Comparison of ENCODE assay signal across 31 mouse cellular contexts in the genomic region with DNA sequence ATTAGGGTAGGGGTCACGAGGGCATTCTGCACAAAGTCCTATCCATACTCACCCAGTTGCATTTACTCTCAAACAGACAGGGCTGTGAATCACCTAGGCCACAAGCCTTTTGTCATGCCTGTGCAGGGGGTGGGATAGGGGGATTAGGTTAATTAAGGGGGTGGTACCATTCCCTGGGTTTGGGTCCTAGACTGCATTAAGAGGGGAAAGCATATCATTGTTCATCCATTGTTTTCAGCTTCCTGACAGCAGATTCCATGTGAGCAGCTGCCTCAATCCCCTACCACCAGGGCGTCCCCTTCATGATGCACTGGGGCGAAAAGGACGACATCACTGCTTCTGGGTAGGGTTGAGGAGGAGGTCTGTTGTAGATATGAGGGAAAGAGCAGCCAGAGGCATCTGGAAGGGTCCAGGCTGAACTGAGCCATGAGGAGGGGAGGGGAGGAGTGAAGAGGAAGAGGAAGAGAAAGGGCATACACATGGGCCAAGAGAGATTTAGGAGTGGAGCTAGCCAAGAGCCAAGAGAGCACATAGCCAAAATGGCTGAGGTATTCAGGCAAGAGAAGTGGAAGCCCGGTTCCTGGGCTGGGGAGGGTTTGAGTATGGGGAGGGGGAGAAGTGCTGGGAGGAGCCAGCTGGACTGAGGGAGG. TPM values are rescaled to one million over a fixed set of nuclear protein-coding genes. Genes with fewer than 3 reads are reported as not detected.
DNase-seq lines count a peak whose midpoint lies in the region; ATAC-seq lines count a peak whose summit lies in the region.
"Had no signal": no experiment of that assay in that cellular context is flagged by ENCODE, and none has a peak within 500 bp of the region (broad histone marks: within the 10 kb centered on the region; RNA-seq: fewer than 3 reads in every experiment).

No protein-coding gene starts in this region.

- ATAC-seq in midbrain, embryonic 11.5 days (ENCODE audit: low FRiP score) = no peak; the same call in 1 of the 2 replicates
- no peak for ATAC-seq in midbrain, embryonic 13.5 days
- ATAC-seq: activated CD4-positive, CD25-positive, alpha-beta regulatory T cell, adult 4 months; forebrain, embryonic 15.5 days; hindbrain, postnatal 0 days; inflammation-experienced regulatory T-cells, adult 6 months; Patski had no signal

- no peaks in the 10 kb centered on the region for H3K36me3 ChIP-seq in midbrain, embryonic 11.5 days (ENCODE audit: control insufficient read depth, insufficient read depth, low read length)
- H3K36me3 ChIP-seq in midbrain, embryonic 13.5 days = no peaks in the 10 kb centered on the region
- H3K36me3 ChIP-seq in limb, embryonic 10.5 days = no peaks in the 10 kb centered on the region
- H3K36me3 ChIP-seq: embryonic facial prominence, embryonic 10.5 days; embryonic facial prominence, embryonic 13.5 days; forebrain, embryonic 12.5 days; forebrain, embryonic 15.5 days; G1E; hindbrain, embryonic 10.5 days had no signal

- 27% methylated on average over 5 of the region's 5 CpGs for WGBS in midbrain, embryonic 11.5 days
- 18% methylated on average over 5 of the region's 5 CpGs for WGBS in midbrain, embryonic 13.5 days
- WGBS in limb, embryonic 10.5 days = 58% methylated on average over 5 of the region's 5 CpGs

- intact Hi-C loops in heart, postnatal 25 days (cut with DNase I) = loop anchor here (5.0 kb wide), 1 partner anchor 38 kb away; no protein-coding TSS in a partner anchor

- H3K9me3 ChIP-seq in midbrain, embryonic 11.5 days (ENCODE audit: control insufficient read depth, low read length) = no peaks in the 10 kb centered on the region
- H3K9me3 ChIP-seq in midbrain, embryonic 13.5 days = no peaks in the 10 kb centered on the region
- no peaks in the 10 kb centered on the region for H3K9me3 ChIP-seq in limb, embryonic 10.5 days (replicated peaks)
- H3K9me3 ChIP-seq: embryonic facial prominence, embryonic 10.5 days; embryonic facial prominence, embryonic 13.5 days; forebrain, embryonic 12.5 days; forebrain, embryonic 15.5 days; G1E; hindbrain, embryonic 10.5 days had no signal

- H3K27me3 ChIP-seq in midbrain, embryonic 11.5 days (ENCODE audit: control insufficient read depth, insufficient read depth, low read length) = no peaks in the 10 kb centered on the region; the same call in 1 of the 2 replicates
- H3K27me3 ChIP-seq in midbrain, embryonic 13.5 days = no peaks in the 10 kb centered on the region
- H3K27me3 ChIP-seq in limb, embryonic 10.5 days (ENCODE audit: low read depth, poor library complexity, severe bottlenecking) = peaks cover 23% of the 10 kb centered on the region
- H3K27me3 ChIP-seq: forebrain, embryonic 15.5 days had no signal

- no peak overlapping the region for H3K9ac ChIP-seq in midbrain, embryonic 11.5 days (ENCODE audit: low read length)
- no peak overlapping the region for H3K9ac ChIP-seq in midbrain, embryonic 13.5 days (replicated peaks)
- H3K9ac ChIP-seq: embryonic facial prominence, embryonic 13.5 days; forebrain, embryonic 12.5 days; forebrain, embryonic 15.5 days; hindbrain, embryonic 14.5 days had no signal

- no peak overlapping the region for H3K27ac ChIP-seq in midbrain, embryonic 11.5 days (ENCODE audit: low read depth, low read length)
- H3K27ac ChIP-seq in midbrain, embryonic 13.5 days = no peak overlapping the region
- no peak overlapping the region for H3K27ac ChIP-seq in limb, embryonic 10.5 days
- H3K27ac ChIP-seq: embryonic facial prominence, embryonic 10.5 days; embryonic facial prominence, embryonic 13.5 days; forebrain, embryonic 12.5 days; forebrain, embryonic 15.5 days; hindbrain, embryonic 10.5 days; hindbrain, embryonic 14.5 days; hindbrain, postnatal 0 days had no signal

- H3K4me1 ChIP-seq in midbrain, embryonic 11.5 days (ENCODE audit: control insufficient read depth, insufficient read depth, low read length) = peaks cover 2% of the 10 kb centered on the region; the same call in 1 of the 2 replicates
- H3K4me1 ChIP-seq in midbrain, embryonic 13.5 days (replicated peaks) = peaks cover 12% of the 10 kb centered on the region; the same call in 1 of the 2 replicates
- H3K4me1 ChIP-seq in limb, embryonic 10.5 days = peaks cover 5% of the 10 kb centered on the region; the same call in 1 of the 2 replicates
- H3K4me1 ChIP-seq: embryonic facial prominence, embryonic 13.5 days had no signal

- H3K4me3 ChIP-seq in midbrain, embryonic 11.5 days (ENCODE audit: low read depth, low read length) = no peak overlapping the region
- no peak overlapping the region for H3K4me3 ChIP-seq in midbrain, embryonic 13.5 days (replicated peaks)
- no peak overlapping the region for H3K4me3 ChIP-seq in limb, embryonic 10.5 days
- H3K4me3 ChIP-seq: embryonic facial prominence, embryonic 10.5 days; embryonic facial prominence, embryonic 13.5 days; erythroblast, embryonic 14.5 days; forebrain, embryonic 12.5 days; forebrain, embryonic 15.5 days; hindbrain, embryonic 10.5 days had no signal

- H3K4me2 ChIP-seq in midbrain, embryonic 11.5 days = no peak overlapping the region
- no peak overlapping the region for H3K4me2 ChIP-seq in midbrain, embryonic 13.5 days (replicated peaks)
- H3K4me2 ChIP-seq: embryonic facial prominence, embryonic 13.5 days; forebrain, embryonic 12.5 days; forebrain, embryonic 15.5 days; heart, embryonic 11.5 days; hindbrain, embryonic 14.5 days had no signal

- DNase-seq in heart, adult 11 months = peak; percentile 70
- no peak for DNase-seq in heart, postnatal 25 days (ENCODE audit: low spot score)
- peak; percentile 75 for DNase-seq in midbrain, embryonic 11.5 days (ENCODE audit: low spot score, missing footprints)
- peak; percentile 97 for DNase-seq in R1 (ENCODE audit: low read depth, low spot score)
- no peak for DNase-seq in ovary, postnatal 36 days (ENCODE audit: low spot score)
- DNase-seq in layer of hippocampus, adult 8-10 months (ENCODE audit: low spot score in 2 of 2) = no peak
- no peak for DNase-seq in limb, embryonic 10.5 days (ENCODE audit: low spot score)
- DNase-seq: adrenal gland, adult 8-10 months; adrenal gland, postnatal 25 days; cerebellum, adult 11-12 months; cerebellum, adult 8-10 months; cerebellum, postnatal 10 days; cerebellum, postnatal 36 days; embryo, embryonic 11 days; gastrocnemius, postnatal 10 days; gastrocnemius, postnatal 36 days; heart, postnatal 36 days had no signal

RNA-seq across cellular contexts. Expression of a gene that starts 3.8 kb away (rescaled TPM):
- total RNA-seq in heart, postnatal 25 days (2021) = 10 to 100 TPM; 32.1 to 32.9 TPM
- 5.2 and 5.3 TPM in 2 replicates for polyA plus RNA-seq in midbrain, embryonic 11.5 days (2014; fragmentation: Nextera tagmentation; extraction: Ambion mirVana)
- 6.5 and 7.3 TPM in 2 replicates for polyA plus RNA-seq in midbrain, embryonic 13.5 days (2015; fragmentation: Nextera tagmentation; extraction: Ambion mirVana)
- total RNA-seq in layer of hippocampus, adult 8-10 months (2022) = 10 to 100 TPM; 48.3 to 59.5 (median 52.5) TPM
- polyA plus RNA-seq in limb, embryonic 10.5 days (2016; fragmentation: Nextera tagmentation; extraction: Ambion mirVana) = 2.1 TPM in 2 replicates

Comparison
In these comparisons a context has a peak if more than half of its experiments do, and no peak if none do; other contexts are left out.
1. DNase-seq: peak in heart, adult 11 months (single experiment), midbrain, embryonic 11.5 days (single experiment) and R1 (single experiment); none in heart, postnatal 25 days (single experiment), ovary, postnatal 36 days (single experiment), layer of hippocampus, adult 8-10 months (0 of 2) and limb, embryonic 10.5 days (single experiment).